Mouse (Mus musculus) hindbrain, embryonic 10.5 days (tissue): ENCODE measurements around the gene Fez1. TPM values are rescaled to one million over a fixed set of nuclear protein-coding genes. Genes with fewer than 3 reads are reported as not detected.

Experiments
- DNase-seq: peaks from one replicate; pipeline ENCODE4 v3.0.0-alpha.2; 2017; ENCODE audit warnings: low spot score
- H3K27ac ChIP-seq: fragments of 300-500 bp; sonication (generic); 2 replicates; pipeline ENCODE4 v1.5.1; 2016; ENCODE audit warnings: mild to moderate bottlenecking, moderate library complexity
- H3K27me3 ChIP-seq: fragments of 300-500 bp; sonication (generic); 2 replicates; pipeline ENCODE4 v1.6.1; 2016; ENCODE audit warnings: mild to moderate bottlenecking; ENCODE audit not compliant: poor library complexity, insufficient read depth, severe bottlenecking
- H3K36me3 ChIP-seq: fragments of 300-500 bp; sonication (generic); 2 replicates; pipeline ENCODE4 v1.6.1; 2016; ENCODE audit warnings: mild to moderate bottlenecking, moderate library complexity
- H3K4me1 ChIP-seq: fragments of 300-500 bp; sonication (generic); replicated peaks from 2 replicates; pipeline ENCODE4 v1.6.1; 2016; ENCODE audit warnings: mild to moderate bottlenecking
- H3K4me3 ChIP-seq: fragments of 300-500 bp; sonication (generic); 2 replicates; pipeline ENCODE4 v1.5.1; 2016; ENCODE audit warnings: mild to moderate bottlenecking, moderate library complexity
- H3K9me3 ChIP-seq: fragments of 300-500 bp; sonication (generic); 2 replicates; pipeline ENCODE4 v1.6.1; 2016; ENCODE audit warnings: mild to moderate bottlenecking, moderate library complexity
- WGBS: fragments of 180-500 bp; shearing (Covaris S2); methylation state at CpG from one replicate; pipeline ENCODE4 v1.1.7; 2016; 5-methylcytosine and 5-hydroxymethylcytosine counted together
- polyA plus RNA-seq: library from polyadenylated mRNA; unstranded; fragments of >200 nt; fragmentation: Nextera tagmentation; extraction: Ambion mirVana; gene quantifications from 2 replicates; pipeline ENCODE4 v1.2.1, GENCODE M21; 2016

Fez1 gene
- 189 and 312 TPM in 2 replicates for polyA plus RNA-seq

DNA sequence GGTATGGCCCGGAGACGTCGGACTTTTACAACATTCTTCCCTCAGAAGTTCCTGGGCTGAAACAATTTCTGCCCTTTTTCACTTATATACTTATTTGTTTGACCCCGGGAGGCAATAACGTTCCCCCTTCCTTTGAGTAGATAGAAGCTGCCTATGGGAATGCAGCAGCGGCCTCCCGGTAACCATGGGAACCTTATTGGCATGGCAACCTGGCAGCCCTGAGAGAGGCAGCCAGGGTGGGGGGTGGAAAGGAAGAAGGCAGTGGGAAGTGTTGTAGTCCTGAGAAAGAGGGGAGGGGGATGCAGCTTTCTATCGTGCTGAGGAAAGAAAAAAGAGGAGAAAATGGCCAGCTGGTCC lies at the start of gene Fez1:
Gene Fez1, plus strand, starts transcription at position 221 of the 357 bp plus-strand sequence.
- Histone ChIP-seq H3K27ac (peak within 1 kb of the TSS; percentile 93), H3K27me3 (no peaks in the 10 kb centered on the region), H3K36me3 (no peaks in the 10 kb centered on the region), H3K9me3 (no peaks in the 10 kb centered on the region), H3K4me1 (peaks cover 29% of the 10 kb centered on the region), H3K4me3 (peak within 1 kb of the TSS; percentile 47)
- WGBS: 2% methylated on average over 8 of the region's 8 CpGs
- DNase-seq: peak; percentile 94

DNA sequence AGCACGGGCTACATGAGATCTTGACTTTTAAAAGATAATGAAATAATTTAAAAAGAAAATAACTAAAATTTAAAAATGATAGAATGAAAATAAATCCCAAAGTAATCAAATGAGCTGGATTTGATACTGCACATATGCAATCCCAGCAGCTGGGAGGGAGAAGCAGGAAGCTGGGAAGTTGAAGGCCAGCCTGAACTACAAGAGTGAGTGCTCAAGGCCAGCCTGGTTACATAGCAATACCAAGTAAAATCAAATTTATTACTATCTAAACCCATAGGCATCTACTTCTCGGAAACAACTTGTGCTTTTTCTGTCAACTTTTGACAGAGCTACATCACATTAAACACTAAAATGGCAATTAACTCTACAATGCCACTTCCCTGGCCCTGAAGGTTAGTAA lies 37.7 kb upstream of the Fez1 start:
- 93% methylated on average over 2 of the region's 2 CpGs for WGBS
- Histone ChIP-seq H3K4me1 (no peaks in the 10 kb centered on the region), H3K36me3 (peaks cover 96% of the 10 kb centered on the region), H3K9me3 (peaks cover 5% of the 10 kb centered on the region; the same call in 1 of the 2 replicates), H3K27ac (no peak overlapping the region), H3K27me3 (no peaks in the 10 kb centered on the region), H3K4me3 (no peak overlapping the region)
- no peak for DNase-seq

DNA sequence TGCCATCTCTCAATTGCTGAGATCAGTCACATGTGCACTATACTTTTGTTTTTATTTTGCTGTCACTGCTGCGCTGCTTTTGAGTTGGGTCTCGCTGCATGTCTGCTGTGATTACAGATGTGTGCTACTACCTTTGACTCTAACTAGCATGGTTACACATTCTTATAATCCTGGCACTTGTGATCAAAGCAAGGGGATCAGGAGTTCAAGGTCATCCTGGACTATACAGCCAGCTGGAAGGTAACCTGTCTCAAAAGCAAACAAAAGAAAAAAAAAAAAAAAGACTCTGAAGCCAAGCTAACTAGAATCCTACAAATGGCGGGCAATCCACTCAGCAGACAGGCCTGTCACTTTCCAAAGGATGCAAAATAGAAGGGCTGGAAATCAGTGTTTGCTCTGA lies 29.5 kb upstream of the Fez1 start:
- WGBS: 95% methylated on average over 3 of the region's 3 CpGs
- DNase-seq: no peak
- peaks cover 3% of the 10 kb centered on the region; the same call in 1 of the 2 replicates for H3K9me3 ChIP-seq
- H3K36me3 ChIP-seq: peaks cover 58% of the 10 kb centered on the region
- H3K27ac ChIP-seq: no peak overlapping the region
- no peak overlapping the region for H3K4me3 ChIP-seq
- H3K4me1 ChIP-seq: peaks cover 22% of the 10 kb centered on the region
- no peaks in the 10 kb centered on the region for H3K27me3 ChIP-seq

DNA sequence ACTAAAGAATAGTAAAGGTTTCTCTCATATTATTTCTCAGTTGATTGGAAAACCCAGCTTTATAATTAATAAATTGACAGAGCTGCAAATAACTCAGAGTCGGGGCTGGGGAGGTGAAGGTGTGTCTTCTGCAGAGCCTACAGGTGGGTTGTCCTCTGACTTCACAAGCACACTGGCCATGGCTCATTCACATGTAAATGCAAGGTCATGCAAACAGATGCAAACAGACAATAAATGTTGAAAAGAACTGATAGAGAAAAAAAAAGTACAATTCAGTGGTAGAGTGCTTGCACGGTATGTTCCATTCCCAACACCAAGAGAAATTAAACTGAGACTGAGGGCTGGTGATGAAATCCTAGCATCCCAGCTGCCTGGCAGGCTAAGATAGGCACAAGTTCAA lies 27.2 kb upstream of the Fez1 start:
- Histone ChIP-seq H3K9me3 (no peaks in the 10 kb centered on the region), H3K4me1 (peaks cover 26% of the 10 kb centered on the region), H3K27me3 (no peaks in the 10 kb centered on the region), H3K4me3 (no peak overlapping the region), H3K36me3 (peaks cover 35% of the 10 kb centered on the region), H3K27ac (no peak overlapping the region)
- DNase-seq: no peak
- WGBS: 89% methylated on average over 2 of the region's 2 CpGs

DNA sequence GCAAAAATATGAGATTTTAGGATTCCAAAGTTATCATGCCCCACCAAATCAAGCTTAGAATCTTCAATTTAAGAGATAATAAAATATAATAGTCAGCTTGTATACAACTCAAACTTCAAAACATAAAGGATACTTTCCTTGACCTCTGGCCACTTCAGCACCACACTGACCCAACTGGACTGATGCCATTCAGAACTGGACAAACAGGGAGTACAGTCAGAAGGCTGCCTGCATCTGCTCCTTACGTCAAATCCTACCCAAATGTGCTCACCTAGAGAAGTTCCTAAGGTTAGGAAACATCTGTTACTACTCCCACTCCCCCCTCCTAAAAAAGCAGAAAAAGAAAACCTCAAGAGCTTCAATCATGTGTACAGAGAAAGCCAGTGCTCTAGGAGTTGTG lies 26.1 kb upstream of the Fez1 start:
- Histone ChIP-seq H3K27ac (no peak overlapping the region), H3K27me3 (no peaks in the 10 kb centered on the region), H3K4me1 (peaks cover 26% of the 10 kb centered on the region), H3K4me3 (no peak overlapping the region; the same call in 1 of the 2 replicates), H3K36me3 (peaks cover 24% of the 10 kb centered on the region), H3K9me3 (no peaks in the 10 kb centered on the region)
- DNase-seq: no peak
- WGBS: 87% methylated on average over 1 of the region's 1 CpGs

DNA sequence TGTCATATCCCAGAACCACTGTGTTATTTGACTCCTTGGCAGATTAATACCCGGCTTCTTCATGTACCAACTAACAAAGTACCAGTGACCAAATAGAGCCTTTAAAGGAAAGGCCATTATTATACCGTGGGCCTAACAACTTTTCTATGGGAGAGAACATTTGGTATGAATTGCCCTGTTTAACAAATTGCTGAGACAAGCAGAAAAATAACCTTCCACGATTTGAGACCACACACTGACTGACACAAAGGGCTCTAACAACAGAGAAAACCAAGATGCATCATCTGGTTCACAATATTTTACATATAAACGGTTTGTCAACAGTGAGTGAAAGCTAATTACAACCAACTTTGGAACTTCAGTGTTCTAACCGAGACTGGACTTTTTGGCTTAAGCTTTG lies 25.4 kb upstream of the Fez1 start:
- Histone ChIP-seq H3K4me1 (peaks cover 26% of the 10 kb centered on the region), H3K27ac (no peak overlapping the region), H3K36me3 (peaks cover 17% of the 10 kb centered on the region), H3K27me3 (no peaks in the 10 kb centered on the region), H3K4me3 (peak overlapping the region; percentile 96), H3K9me3 (no peaks in the 10 kb centered on the region)
- WGBS: 30% methylated on average over 5 of the region's 5 CpGs
- no peak for DNase-seq

DNA sequence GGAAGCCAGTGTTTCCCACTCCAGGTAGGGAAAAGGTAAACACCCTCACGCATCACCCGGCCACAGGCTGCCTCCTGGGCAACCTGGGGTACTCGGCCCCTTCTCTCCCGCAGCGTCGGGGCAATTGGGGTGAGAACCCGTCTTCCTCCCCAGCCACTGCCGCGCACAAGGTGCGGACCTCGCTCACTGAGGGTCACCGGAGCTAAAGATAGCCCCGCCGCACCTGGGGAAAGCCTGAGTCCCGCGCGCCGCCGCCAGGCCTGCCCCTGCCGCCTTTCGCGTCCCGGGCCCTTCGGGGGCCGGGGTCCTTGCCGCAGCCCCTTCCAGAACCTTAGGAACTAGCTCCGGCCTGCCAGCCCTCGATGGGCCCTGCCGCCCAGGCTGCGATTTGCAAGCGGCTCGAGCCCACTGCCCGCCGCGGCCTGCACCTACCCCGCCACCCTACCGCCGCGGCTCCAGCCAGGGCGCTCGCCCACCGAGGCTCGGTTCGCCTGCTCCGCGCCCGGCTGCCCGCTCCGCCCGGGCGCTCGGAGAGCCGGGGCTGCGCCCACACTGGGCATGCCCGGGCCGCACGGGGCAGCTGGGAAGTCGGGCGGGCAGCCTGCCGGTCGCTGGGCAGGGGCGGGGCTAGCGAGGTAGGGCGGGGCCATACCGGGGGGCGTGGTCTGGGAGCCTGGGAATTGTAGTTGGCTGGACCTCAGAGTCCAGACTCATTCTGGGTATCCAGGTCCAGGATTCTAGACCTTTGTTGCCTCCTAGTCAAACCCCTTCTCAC lies 24.7 kb upstream of the Fez1 start, which contains the start of gene Ei24:
Gene Ei24, minus strand, starts transcription at position 613 of the 775 bp plus-strand sequence.
- peak; percentile 93 for DNase-seq
- Histone ChIP-seq H3K36me3 (peaks cover 10% of the 10 kb centered on the region), H3K27ac (peak within 1 kb of the TSS; percentile 96), H3K4me1 (peaks cover 26% of the 10 kb centered on the region), H3K4me3 (peak within 1 kb of the TSS; percentile 96), H3K9me3 (no peaks in the 10 kb centered on the region), H3K27me3 (no peaks in the 10 kb centered on the region)
- under 1% methylated on average over 66 of the region's 66 CpGs for WGBS

DNA sequence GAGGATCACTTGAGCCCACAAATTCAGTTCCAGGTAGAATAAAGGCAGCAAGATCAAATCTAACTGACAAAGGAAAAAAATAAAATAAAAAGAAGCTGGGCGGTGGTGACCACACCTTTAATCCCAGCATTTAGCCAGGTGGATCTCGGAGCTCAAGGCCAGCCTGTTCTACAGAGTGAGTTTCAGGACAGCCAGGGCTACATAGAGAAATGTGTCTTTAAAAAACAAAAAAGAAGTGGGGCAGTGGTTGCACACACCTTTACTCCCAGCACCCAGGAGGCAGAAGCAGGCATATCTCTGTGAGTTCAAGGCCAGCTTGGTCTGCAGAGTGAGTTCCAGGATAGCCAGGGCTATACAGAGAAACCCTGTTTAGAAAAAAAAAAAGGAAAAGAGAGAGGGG lies 19.7 kb upstream of the Fez1 start:
- Histone ChIP-seq H3K27me3 (no peaks in the 10 kb centered on the region), H3K4me1 (peaks cover 8% of the 10 kb centered on the region; the same call in 1 of the 2 replicates), H3K27ac (no peak overlapping the region), H3K4me3 (no peak overlapping the region), H3K9me3 (no peaks in the 10 kb centered on the region), H3K36me3 (no peaks in the 10 kb centered on the region)
- WGBS: 79% methylated on average over 2 of the region's 2 CpGs
- no peak for DNase-seq

DNA sequence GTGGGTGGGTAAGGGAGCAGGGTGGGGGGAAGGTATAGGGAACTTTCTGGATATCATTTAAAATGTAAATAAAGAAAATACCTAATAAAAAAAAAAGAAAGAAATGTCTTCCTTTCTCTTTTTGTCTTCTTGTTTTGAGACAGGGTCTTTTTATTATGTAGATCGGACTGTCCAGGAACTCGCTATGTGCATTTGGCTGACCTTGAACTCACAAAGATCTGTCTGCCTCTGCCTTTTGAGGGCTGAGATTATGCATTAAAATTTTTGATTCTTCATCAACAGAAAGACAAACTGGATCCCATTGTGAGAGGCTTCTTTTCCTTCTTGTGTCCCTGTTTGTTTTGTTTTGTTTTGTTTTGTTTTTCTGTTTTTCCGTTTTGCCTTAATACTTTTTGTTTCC lies 18.7 kb upstream of the Fez1 start:
- Histone ChIP-seq H3K27me3 (no peaks in the 10 kb centered on the region), H3K4me1 (0 out of 2 replicates have a peak, but pooled peaks cover 3% of the 10 kb centered on the region), H3K36me3 (no peaks in the 10 kb centered on the region), H3K27ac (no peak overlapping the region), H3K9me3 (no peaks in the 10 kb centered on the region), H3K4me3 (no peak overlapping the region)
- no peak for DNase-seq
- WGBS: 84% methylated on average over 3 of the region's 3 CpGs

DNA sequence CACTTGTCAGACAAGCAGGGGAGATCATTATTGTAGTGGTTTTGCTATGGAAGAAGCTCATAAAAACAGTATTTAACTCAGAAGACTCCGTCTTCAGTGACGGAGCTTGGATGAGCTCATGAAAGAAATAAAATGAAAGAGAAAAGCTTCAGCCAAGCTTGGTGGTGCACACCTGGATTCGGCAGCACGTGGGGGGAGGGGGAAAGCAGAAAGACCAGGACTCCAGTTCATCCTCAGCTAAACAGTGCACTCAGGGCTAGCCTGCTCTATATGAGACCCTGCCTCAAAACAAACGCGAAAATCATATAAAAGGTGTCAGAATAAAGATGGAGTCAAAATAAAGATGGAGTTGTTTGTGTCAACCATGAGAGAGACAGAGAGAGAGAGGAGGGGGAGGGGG lies 18.3 kb upstream of the Fez1 start:
- Histone ChIP-seq H3K4me3 (no peak overlapping the region), H3K4me1 (0 out of 2 replicates have a peak, but pooled peaks cover 3% of the 10 kb centered on the region), H3K27me3 (no peaks in the 10 kb centered on the region), H3K27ac (no peak overlapping the region), H3K36me3 (no peaks in the 10 kb centered on the region), H3K9me3 (no peaks in the 10 kb centered on the region)
- no peak for DNase-seq
- 81% methylated on average over 6 of the region's 6 CpGs for WGBS

DNA sequence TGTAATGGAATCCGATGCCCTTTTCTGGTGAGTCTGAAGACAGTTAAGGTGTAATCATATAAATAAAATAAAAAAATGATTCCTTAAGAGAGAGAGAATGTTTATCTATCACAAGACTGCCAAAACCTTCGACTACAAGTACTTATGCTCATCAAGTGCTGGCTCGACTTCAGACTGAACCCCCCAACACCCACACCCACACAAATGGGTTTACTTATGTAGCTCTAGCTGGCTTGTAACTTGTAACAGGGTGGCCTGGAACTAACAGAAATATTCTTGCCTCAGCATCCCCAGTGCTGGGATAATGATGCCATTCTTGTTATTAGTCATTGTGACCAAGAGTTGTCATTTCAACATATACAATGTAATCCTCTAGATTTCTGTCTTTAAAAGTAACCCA lies 17.7 kb upstream of the Fez1 start:
- Histone ChIP-seq H3K4me1 (0 out of 2 replicates have a peak, but pooled peaks cover 3% of the 10 kb centered on the region), H3K9me3 (no peaks in the 10 kb centered on the region), H3K4me3 (no peak overlapping the region), H3K27me3 (no peaks in the 10 kb centered on the region), H3K27ac (no peak overlapping the region), H3K36me3 (no peaks in the 10 kb centered on the region)
- DNase-seq: no peak
- WGBS: 92% methylated on average over 3 of the region's 3 CpGs

DNA sequence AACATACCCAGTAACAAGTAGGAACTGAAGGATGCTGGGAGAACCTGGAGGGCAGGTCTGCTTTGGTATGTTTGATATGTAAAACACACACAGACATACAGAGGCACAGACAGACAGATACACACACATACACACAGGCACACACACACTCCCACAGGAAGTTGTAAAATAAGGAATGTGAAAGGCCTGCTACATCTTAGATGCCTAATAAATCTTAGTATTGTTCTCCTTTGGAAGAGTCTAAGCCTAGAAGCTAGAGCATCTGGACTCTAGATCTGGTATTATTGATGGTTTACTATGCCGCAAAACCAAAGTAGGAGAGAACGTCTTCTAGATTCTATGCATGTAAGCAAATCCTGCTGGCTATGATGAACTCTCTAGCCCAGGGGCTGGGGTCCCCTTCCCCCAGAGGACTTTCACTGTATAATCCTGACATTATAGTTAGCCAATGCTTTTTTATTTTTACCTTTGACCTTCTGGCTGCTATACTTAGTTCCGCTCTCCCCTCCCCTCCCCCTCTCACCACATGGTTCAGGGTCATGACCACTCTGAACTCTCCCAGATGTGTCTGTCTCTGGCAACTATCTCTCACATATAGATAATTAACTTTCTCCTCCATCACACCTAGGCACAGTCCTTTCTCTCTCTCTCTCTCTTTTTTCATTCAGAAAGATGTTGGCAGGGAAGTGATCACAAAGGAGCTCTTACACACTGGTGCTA lies 16.2 kb upstream of the Fez1 start:
- WGBS: 94% methylated on average over 3 of the region's 3 CpGs
- Histone ChIP-seq H3K4me1 (0 out of 2 replicates have a peak, but pooled peaks cover 3% of the 10 kb centered on the region), H3K9me3 (no peaks in the 10 kb centered on the region), H3K4me3 (no peak overlapping the region), H3K27me3 (no peaks in the 10 kb centered on the region), H3K27ac (no peak overlapping the region), H3K36me3 (no peaks in the 10 kb centered on the region)
- no peak for DNase-seq
